Mouse (Mus musculus) layer of hippocampus, adult 18-20 months (tissue): ENCODE data around the gene Pde11a. TPM values are rescaled to one million over a fixed set of nuclear protein-coding genes. Genes with fewer than 3 reads are reported as not detected.
"Not testable (repeated sequence)": the region's sequence is repeated elsewhere in the genome, so short reads cannot be mapped to it uniquely, and the experiment has no call there.

Experiments used
- DNase-seq, 2 experiments: peaks; one replicate each; pipeline ENCODE4 v3.0.0; 2022; ENCODE audit warnings: low spot score in 2 of 2
- total RNA-seq, 2 experiments: library from RNA; stranded (reverse); gene quantifications; 2 replicates each; pipeline ENCODE4 v1.2.3; 2021

The Pde11a gene
- total RNA-seq, 2 experiments from 2014 or later: 18.5 to 21.6 TPM

DNA sequence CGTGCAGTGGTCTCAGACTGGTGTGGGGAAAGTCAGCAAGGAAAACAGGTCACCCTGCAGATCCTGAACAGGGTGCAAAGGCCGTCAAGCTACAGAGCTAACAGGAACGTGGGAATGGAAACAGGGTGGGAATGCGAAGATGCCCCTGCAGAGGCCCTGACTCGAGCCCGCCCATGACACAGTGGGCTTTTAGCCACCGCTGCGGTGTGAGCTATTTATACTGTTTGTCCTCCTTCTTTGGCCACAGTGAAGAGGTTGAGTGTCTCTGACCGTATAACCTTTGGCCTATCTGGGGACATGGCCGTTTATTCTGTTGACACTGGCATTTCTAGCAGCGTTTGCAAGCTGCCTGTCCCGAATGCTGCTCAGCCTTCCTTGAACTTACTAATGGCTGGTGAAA lies 338.9 kb downstream of the Pde11a start:
- no peak for DNase-seq

DNA sequence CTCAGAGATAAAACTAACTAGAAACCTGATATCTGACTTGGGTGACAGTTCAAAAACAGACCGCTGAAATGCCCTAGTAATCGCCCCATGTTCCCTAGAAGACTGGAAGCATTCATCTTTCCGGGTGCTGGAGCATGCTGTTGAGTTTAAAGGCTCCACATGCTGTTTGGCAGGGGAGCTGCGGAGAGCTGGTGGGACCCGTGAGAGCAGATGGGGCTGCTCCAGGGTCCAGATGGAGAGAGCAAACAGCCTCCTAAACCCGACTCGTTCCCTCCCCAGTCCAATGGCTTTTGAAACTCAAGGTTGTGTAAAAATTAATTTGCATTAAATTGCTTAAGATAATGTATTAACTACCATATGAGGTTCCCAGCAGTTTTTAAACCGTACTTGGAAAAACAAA lies 339.9 kb downstream of the Pde11a start:
- DNase-seq: peak; percentile 55 to 81

DNA sequence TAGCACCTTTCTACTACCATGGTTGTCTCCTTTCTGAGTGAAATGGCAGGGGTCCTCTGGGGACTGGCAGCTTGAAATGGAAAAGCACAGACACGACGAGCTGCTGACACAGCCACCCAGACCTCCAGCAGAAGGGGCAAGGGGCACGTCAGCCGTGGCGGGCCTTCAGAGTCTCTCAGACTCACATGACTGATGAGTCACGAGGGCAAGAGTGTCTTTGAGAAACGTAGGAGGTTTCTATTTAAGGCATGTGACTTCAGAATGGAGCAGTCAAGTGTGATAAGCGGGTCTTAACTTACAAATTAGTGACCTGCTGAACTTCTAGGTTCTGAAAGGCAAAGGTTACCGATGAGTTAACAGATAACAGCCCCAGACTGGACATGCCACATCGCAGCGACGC lies 340.8 kb downstream of the Pde11a start:
- DNase-seq: no peak

DNA sequence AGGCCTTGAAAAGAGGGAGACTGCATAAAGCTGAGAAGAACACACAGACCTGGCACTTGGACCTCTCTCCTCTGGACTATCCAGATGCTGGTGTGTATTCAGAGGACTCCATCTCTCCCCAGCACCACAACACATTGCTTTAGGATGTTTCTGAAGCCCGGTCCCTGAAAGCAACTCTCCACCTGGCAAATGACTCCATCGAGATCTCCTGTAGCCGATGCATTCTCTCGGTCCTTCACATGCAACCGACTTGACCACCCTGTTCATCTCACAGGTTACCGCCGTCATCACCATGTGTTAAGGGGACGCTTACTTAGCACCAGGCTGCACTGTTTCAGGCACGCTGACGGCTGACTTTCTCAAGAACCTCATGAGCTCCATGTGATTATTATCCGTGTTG lies 343.7 kb downstream of the Pde11a start:
- no peak for DNase-seq

DNA sequence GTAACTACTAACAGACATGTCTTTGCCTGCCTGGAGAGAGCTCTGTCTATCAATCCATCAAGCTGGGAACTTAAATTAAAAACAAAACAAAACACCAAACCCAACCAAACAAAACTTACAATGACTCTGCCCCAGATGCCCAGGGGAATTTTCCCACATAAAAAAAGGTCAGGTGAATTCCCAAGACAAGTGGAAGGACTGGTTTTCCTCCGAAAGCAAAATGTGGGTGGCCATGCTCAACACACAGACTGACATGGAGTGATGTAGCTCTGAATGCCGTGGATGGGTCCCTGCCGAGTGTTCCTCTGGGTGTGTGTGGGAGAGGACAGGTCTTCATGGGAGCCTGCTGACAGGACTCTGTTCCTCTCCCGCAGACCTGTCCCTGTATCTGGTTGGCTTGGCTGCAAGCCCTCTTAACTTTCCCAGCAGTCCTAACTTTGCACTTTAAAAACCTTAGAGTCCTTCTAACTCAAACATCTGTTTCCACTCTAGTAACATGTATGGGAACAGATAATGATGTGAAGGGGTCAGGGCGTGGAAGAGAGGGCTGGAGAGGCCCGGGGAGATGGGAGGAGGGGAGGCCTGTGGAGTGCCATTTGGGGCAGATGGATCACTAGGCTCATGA lies 346.9 kb downstream of the Pde11a start:
- DNase-seq: no peak

DNA sequence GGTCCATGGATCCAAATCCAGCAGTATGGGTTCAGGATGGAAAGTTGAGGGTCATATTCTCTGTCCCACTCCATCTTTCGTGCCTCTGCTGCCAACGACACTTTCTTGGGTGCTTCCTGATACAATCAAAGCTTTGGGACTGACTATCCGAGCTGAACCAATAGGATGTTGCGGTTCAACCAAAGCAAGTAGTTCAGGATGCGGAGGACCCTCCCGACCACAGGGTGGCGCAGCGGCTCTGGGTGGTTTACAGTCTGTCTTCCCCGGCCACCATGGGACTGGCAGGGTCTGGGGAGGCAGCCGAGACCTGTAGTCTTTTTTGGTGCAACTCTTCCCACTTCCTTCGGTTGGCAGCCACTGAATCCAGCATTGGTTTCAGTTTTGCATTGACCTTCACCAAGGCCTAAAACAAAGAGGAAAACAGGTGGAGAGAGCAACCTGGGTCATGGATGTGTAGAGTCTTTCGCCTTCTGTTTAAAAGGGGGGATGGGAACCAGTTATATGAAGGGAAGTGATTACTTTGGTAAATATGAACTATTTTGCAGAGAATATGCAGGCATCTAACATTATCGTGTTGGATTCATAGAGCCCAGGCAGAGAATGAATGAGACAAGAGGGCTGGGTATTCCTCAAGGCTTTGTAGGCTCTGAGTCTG lies 347.6 kb downstream of the Pde11a start:
- peak in 1 of 2 experiments; percentile 49 for DNase-seq

DNA sequence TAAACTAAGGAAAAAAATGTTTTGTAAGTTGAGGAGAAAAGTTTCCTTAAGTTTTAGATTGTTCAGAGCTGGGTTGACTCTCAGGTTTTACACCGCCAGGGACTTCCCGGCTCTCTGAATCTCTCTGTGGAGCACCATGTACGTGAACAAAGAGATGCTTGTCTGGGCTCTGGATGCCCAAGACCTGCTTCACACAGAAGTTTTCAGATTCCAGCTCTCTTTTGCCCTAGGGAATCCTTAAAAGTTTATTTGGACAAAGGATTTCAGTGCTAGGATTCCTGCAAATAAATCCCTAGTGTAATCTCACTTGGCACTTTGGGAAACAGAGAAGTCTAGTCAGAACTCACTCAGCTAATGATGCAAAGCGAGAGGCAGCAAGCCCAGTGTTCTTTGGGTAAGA lies 348.9 kb downstream of the Pde11a start:
- no peak for DNase-seq

DNA sequence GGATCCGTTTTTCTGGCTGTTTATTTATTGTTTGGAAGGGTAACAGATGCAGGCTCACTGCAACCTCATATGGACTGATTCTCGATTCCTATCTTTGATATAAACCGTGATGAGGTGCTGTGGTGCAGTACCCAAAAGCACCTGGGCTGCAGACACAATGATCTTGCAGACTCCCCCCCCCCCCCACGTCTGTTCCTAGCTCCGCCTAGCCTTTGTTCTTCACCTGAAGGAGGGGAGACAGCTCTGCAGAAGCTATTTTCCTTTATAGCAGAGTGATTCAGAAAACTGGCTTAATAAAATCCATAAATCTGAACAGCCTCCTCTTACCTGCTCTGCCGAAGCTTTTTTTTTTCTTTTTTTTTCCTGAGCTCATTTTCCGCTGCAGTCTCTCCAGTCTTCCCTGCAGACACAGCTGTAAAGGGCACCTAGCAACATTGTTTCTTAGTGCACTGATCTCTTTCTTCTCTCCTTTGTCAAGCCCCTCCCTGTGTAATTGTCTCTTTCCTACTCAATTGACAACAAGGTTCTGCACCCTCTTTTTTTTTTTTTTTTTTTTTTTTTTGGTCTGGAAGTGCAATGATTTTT lies 349.7 kb downstream of the Pde11a start:
- DNase-seq: no peak

DNA sequence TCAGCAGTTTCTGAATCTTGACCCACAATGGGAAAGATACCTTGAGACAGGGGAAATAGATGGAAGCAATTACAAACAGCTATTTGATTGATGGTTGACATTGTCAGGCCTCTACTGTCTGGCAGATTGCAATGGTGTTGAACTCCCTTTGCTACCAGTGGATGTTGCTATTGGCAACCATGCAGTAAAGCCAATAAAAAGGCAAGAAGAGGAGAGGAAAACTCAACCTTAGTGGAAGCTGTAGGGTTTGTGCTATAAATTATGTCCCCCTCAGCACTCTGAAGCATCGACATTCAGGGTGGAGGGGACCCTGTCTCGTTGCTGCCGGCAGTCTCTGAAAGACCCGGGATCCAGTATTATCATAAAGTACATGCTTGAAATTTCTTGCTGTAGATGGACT lies 350.2 kb downstream of the Pde11a start:
- no peak for DNase-seq

DNA sequence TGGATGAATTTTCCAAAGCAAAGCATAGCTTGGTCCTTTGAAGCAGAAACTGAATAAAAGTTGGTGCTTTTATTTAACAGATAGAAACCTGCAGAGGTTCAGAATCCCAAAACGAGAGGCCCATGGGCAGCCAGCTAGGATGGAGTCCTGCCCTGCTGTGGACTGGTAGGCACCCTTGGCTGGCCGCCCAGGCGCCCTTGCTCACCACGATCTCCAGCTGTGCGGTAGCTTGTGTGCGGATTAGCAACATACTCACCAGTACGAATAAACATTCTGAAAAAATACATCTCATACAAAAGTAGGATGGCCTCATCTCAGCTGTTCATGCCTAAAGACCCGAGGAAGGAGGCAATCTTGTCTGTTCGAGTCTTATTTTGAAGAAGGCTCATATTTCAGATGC lies 350.8 kb downstream of the Pde11a start:
- DNase-seq: no peak

DNA sequence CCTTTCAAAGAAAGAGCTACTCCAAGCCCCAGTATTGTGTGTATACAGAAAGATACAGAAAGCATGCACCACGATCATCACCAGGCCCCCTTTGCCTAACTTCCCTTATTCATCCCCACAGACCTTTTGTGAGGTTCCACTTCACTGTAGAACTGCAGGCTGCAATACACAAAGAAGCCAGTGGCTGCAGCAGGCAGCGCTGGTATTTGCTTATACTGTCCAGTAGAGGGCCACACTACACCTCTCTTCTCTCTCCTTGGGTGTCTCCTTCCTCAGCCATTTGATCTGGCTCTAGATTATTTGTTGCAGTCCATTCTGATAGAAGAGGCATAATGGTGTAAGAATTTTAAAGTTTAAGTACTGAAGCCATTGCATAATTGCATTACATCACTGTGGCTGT lies 353.4 kb downstream of the Pde11a start:
- DNase-seq: peak; percentile 59 to 88

DNA sequence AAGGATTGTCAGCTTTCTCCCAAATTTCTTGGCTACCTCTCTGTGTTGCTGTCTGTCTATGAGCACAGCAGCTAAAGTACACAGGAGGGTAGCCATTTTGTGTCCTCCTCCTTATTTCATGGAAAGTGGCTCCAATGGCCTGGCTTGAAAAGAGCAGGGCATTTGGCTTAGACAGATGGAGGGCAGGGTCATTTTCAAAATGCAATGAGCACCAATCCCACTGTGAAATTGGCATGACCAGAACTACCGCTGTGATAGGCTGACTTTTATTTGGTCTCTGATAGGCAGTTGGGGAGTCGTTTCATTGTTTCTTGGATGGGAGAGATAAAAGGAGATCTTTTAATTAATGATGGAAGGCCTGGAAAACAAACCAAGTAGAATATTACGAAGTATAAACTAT lies 354.7 kb downstream of the Pde11a start:
- DNase-seq: no peak

DNA sequence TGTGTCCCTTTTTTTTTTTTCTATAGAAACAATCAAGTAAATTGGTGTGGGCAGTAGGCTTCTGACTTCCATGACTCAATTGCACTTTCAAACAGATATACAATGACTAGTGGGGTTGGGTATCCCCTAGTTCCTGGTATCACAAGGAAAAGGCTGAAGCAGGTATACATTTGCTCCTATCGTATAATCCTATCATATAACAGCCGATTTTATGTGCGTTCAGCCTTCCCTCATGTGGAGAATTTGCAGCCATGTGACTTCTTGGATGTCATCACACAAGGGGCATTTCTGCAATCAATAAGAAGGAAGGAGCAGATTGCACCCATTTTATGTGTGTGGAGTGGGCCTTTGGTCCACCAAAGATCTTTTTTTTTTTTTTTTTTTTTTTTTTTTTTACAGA lies 355.5 kb downstream of the Pde11a start:
- no peak for DNase-seq

DNA sequence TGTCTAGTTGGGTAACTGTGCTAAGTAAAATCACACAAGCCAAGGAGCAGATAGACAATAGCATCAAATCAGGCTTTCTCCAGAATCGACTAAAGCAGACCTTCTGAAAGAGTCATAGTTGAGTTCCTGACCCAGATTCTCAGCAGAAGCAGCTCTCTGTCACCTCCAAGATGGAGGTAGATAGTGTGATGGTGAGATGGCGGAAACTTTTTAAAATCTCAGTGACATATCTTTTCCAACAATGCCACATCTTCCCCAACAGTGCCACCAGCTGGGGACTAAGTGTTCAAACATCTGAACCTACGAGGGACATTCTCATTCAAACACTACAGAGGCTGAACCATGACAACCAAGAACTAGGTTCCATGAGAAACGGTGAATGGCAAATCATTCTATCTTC lies 355.9 kb downstream of the Pde11a start:
- no peak for DNase-seq

DNA sequence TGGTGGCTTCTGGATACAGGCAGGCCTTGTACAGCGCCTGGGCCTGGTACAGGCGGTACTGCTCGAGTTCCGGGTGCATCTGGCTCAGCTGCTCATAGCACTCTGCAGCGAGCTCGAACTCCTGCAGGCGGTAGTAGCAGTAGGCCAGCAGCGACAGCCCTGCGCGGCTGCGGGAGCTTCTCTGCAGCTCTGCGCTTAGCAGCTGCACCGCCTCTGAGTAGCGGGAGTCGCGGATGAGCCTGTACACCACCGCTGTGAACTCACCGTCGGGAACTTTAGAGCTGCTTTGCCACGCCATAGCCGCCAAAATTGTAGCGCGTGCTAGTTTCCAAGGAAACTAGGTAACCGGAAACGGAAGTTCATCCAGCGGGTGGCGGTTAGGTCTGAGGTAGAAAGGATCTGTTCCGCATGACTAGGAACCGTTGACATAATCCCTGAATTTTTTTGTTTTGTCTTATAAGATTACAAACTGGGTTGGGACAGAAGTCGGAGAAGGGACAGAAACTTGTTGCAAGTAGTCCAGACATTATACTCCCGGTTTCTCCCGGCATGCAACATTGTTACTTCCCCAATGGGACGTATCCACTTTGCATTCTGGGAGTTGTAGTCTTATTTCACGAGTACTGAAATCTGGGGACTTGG lies 357.0 kb downstream of the Pde11a start, which contains the start of gene Ttc30a1:
Gene Ttc30a1 (minus strand): TSS at position 528 of the 642 bp plus-strand sequence.
- peak; percentile 77 to 88 for DNase-seq

DNA sequence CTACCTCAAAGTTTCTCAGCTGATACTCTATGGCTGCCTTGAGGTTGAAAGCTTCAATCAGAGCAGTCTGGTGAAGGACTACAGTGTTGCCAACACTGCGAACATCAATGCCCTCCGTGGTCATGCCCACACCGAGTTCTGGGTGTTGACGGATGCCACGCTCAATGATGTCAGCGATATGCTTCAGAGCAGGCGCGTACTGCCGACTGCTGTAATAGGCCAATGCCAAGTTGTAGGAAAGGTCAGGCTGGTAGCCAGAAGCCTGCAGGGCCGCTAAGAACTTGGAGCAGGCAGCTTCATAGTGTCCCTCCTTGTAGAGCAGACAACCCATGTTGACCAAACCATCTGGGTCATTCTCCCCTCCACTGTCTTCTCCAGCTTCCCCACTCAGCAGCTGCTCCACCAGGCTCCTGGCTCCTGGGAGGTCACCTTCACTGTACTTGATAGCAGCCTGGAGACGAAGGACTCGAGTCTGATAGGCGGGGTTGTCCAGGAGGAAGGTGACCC lies 357.6 kb downstream of the Pde11a start:
- not testable (repeated sequence) for DNase-seq

DNA sequence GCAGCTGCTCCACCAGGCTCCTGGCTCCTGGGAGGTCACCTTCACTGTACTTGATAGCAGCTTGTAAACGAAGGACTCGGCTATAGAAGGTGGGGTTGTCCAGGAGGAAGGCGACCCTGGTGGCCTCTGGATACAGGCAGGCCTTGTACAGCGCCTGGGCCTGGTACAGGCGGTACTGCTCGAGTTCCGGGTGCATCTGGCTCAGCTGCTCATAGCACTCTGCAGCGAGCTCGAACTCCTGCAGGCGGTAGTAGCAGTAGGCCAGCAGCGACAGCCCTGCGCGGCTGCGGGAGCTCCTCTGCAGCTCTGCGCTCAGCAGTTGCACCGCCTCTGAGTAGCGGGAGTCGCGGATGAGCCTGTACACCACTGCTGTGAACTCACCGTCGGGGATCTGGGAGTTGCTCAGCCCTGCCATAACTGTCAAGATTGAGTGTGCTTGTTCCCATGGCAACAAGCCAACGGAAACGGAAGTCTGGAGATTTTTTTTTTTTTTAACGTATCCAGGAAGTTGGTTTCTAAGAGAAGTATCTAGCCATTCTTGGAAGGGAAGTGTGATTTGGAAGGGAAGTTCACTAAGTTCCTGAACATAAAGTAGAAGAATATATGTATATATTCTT lies 360.7 kb downstream of the Pde11a start, which contains the start of gene Ttc30a2:
Gene Ttc30a2 (minus strand): TSS at position 419 of the 617 bp plus-strand sequence.
- not testable (repeated sequence) for DNase-seq

DNA sequence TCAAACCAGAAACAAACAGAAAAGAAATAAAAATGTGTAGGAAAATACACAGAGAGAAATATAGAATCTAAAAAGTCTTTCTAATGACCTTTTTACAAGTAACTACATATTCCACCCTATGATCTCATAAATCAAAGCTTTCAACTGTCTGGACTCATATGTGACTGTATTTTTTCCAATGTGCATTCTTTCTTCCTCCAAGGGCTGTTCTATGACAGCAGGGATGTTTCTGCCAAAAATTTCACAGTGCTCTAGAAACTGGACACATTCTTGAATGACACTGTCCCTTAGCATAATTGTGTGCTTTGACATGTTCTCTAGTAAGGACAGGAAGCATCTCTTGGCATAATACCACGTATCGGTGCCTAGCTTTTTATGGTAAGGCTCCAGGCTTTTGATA lies 362.5 kb downstream of the Pde11a start:
- DNase-seq: not testable (repeated sequence)

DNA sequence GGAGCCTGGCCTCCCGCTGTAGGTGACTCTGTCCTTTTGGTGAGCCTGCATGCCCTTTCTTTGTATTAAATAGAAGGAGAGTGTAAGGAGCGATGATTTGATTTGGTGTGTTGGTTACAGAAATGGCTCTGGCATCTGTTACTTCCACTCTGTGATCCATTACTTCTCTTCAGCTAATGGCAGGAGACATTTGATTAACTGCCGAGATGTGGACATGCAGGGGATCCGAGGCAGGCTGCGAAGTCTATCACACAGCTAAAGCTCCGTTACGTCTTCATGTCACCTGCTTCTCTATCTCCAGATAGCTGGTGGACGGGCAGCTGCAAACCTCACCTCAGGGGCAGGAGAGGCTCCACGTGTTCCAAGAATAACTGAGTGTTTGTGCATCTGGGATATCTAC lies 364.4 kb downstream of the Pde11a start:
- DNase-seq: no peak

DNA sequence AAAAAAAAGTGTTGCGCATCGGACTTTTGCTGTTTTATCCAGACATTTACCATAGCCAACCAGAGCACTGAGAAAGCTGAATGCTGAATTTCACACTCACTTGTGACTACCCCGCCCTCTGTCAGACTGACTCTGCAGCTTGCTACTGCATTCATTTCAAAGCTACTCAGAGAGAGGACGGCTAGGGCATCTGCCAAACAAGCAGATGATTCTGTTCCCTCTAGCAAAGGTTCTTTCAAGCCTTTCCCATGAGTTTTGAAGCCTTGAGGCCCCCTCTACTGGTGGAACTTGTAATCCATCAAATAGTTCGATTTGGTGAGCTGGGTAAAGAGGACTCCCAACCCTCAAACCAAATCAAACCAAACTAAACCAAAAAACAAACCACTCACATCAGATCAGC lies 373.6 kb downstream of the Pde11a start:
- peak; percentile 77 to 90 for DNase-seq

DNA sequence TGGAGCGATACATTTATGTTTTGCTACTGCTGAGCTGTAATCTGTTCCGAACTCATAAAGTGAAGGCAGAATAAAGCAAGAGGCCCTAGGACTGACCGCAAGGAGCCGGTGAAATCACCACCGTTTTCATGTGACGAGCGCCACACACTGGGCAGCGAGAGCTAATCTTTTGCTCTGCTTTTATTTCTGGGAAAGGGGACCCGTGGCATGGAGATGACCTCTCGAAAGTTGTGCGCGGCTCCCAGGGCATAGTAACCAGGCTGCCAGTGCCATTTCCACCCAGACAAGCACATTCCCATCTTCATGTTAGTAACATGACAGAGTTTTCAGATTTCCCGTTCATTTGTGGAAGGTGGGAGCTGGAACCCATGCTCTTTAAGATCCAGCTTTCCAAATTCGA lies 374.1 kb downstream of the Pde11a start:
- peak in 1 of 2 experiments; percentile 48 for DNase-seq
